Comparison of ENCODE assay signal across 8 mouse cellular contexts in genomic region chr12:35047320-35048225, GRCm38 (mm10). TPM values are rescaled to one million over a fixed set of nuclear protein-coding genes. Genes with fewer than 3 reads are reported as not detected.
A peak's percentile ranks its signal among the peaks of the same experiment; 100 is the strongest.
DNase-seq lines count a peak whose midpoint lies in the region; ATAC-seq and TF ChIP-seq lines count a peak whose summit lies in the region.

No protein-coding gene starts in this region.

- peak; percentile 84 for ATAC-seq in erythroblast, adult 5-6 weeks (replicated peaks; ENCODE audit: low FRiP score, poor library complexity, severe bottlenecking)
- ATAC-seq in heart, embryonic 11.5 days (replicated peaks; ENCODE audit: insufficient number of reproducible peaks, low FRiP score, low TSS enrichment): peak; percentile 76
- peak; percentile 87 for ATAC-seq in kidney, embryonic 15.5 days (replicated peaks; ENCODE audit: low FRiP score)
- ATAC-seq in neural tube, embryonic 13.5 days (ENCODE audit: low read depth): peak; percentile 89

- WGBS in heart, embryonic 11.5 days (ENCODE audit: insufficient replicate concordance): under 1% methylated on average over 65 of the region's 65 CpGs
- WGBS in kidney, embryonic 15.5 days: under 1% methylated on average over 44 of the region's 65 CpGs
- under 1% methylated on average over 64 of the region's 65 CpGs for WGBS in neural tube, embryonic 13.5 days

- H3K27me3 ChIP-seq in E14TG2a.4 (ENCODE audit: insufficient read depth, low read length): peaks cover 2% of the 10 kb centered on the region; the same call in 1 of the 2 replicates
- no peaks in the 10 kb centered on the region for H3K27me3 ChIP-seq in heart, embryonic 11.5 days (ENCODE audit: control insufficient read depth, insufficient read depth, low read length)
- H3K27me3 ChIP-seq in kidney, embryonic 15.5 days: no peaks in the 10 kb centered on the region
- H3K27me3 ChIP-seq in neural tube, embryonic 13.5 days: peaks cover 7% of the 10 kb centered on the region; the same call in 1 of the 2 replicates

- H3K27ac ChIP-seq in heart, embryonic 11.5 days (ENCODE audit: low read depth, low read length): peak overlapping the region; percentile 97
- peak overlapping the region; percentile 97 for H3K27ac ChIP-seq in kidney, embryonic 15.5 days
- peak overlapping the region; percentile 96 for H3K27ac ChIP-seq in neural tube, embryonic 13.5 days (replicated peaks)

- no peaks in the 10 kb centered on the region for H3K9me3 ChIP-seq in E14TG2a.4 (ENCODE audit: low read length)
- no peaks in the 10 kb centered on the region for H3K9me3 ChIP-seq in heart, embryonic 11.5 days (replicated peaks; ENCODE audit: control insufficient read depth, low read length)
- H3K9me3 ChIP-seq in kidney, embryonic 15.5 days (replicated peaks): no peaks in the 10 kb centered on the region
- H3K9me3 ChIP-seq in neural tube, embryonic 13.5 days: no peaks in the 10 kb centered on the region

- TF ChIP-seq POLR2A in brain, embryonic 14.5 days (IDR thresholded peaks at IDR 0.05; ENCODE audit: borderline replicate concordance, extremely low read depth, insufficient read depth, insufficient read length, poor library complexity, severe bottlenecking): no peak

- DNase-seq in brain, embryonic 14.5 days (ENCODE audit: low read depth): peak; percentile 46
- DNase-seq in lung, adult 18-20 months: peak; percentile 75
- peak; percentile 76 for DNase-seq in testis, postnatal 14 days (ENCODE audit: low spot score)

- H3K4me1 ChIP-seq in E14TG2a.4 (replicated peaks; ENCODE audit: low read depth, low read length): peaks cover 31% of the 10 kb centered on the region
- peaks cover 16% of the 10 kb centered on the region for H3K4me1 ChIP-seq in heart, embryonic 11.5 days (ENCODE audit: control insufficient read depth, insufficient read depth, low read length)
- peaks cover 6% of the 10 kb centered on the region for H3K4me1 ChIP-seq in kidney, embryonic 15.5 days
- H3K4me1 ChIP-seq in neural tube, embryonic 13.5 days (replicated peaks): peaks cover 35% of the 10 kb centered on the region

- peak overlapping the region; percentile 91 for H3K4me3 ChIP-seq in E14TG2a.4 (replicated peaks; ENCODE audit: low read length)
- H3K4me3 ChIP-seq in heart, embryonic 11.5 days (ENCODE audit: low read depth, low read length): peak overlapping the region; percentile 97
- H3K4me3 ChIP-seq in kidney, embryonic 15.5 days (replicated peaks): peak overlapping the region; percentile 88
- H3K4me3 ChIP-seq in neural tube, embryonic 13.5 days: peak overlapping the region; percentile 90

- TF ChIP-seq CTCF in E14TG2a.4 (conservative IDR thresholded peaks at IDR 0.05; ENCODE audit: low read length): no peak
- no peak for TF ChIP-seq CTCF in brain, embryonic 14.5 days (IDR thresholded peaks at IDR 0.05; ENCODE audit: borderline replicate concordance, extremely low read depth, insufficient read depth, insufficient read length)

- H3K9ac ChIP-seq in heart, embryonic 11.5 days (ENCODE audit: low read depth, low read length): peak overlapping the region; percentile 97
- H3K9ac ChIP-seq in kidney, embryonic 15.5 days: peak overlapping the region; percentile 84
- peak overlapping the region; percentile 96 for H3K9ac ChIP-seq in neural tube, embryonic 13.5 days

- peak overlapping the region; percentile 75 for H3K4me2 ChIP-seq in heart, embryonic 11.5 days
- peak overlapping the region; percentile 76 for H3K4me2 ChIP-seq in kidney, embryonic 15.5 days
- peak overlapping the region; percentile 86 for H3K4me2 ChIP-seq in neural tube, embryonic 13.5 days

- no peaks in the 10 kb centered on the region for H3K36me3 ChIP-seq in E14TG2a.4 (ENCODE audit: insufficient read depth, low read length)
- H3K36me3 ChIP-seq in heart, embryonic 11.5 days (ENCODE audit: control insufficient read depth, insufficient read depth, low read length): no peaks in the 10 kb centered on the region
- H3K36me3 ChIP-seq in kidney, embryonic 15.5 days: no peaks in the 10 kb centered on the region
- H3K36me3 ChIP-seq in neural tube, embryonic 13.5 days: no peaks in the 10 kb centered on the region

RNA-seq across cellular contexts. Expression of gene Snx13, which starts 0.6 kb away (rescaled TPM):
- 10.8 and 13.3 TPM in 2 replicates for polyA plus RNA-seq in brain, embryonic 14.5 days (2012; rRNA removed)
- 9.4 and 18.6 TPM in 2 replicates for total RNA-seq in erythroblast, adult 5-6 weeks (2015; ENCODE audit: low replicate concordance)
- total RNA-seq in erythroblast, adult 5-6 weeks (2017; ENCODE audit: low replicate concordance): 15.5 and 17.1 TPM in 2 replicates
- polyA plus RNA-seq in heart, embryonic 11.5 days (2014; fragmentation: Nextera tagmentation; extraction: Ambion mirVana): 26.8 and 37.4 TPM in 2 replicates
- polyA plus RNA-seq in kidney, embryonic 15.5 days (2015; fragmentation: Nextera tagmentation; extraction: Ambion mirVana): 24.8 and 28.4 TPM in 2 replicates
- 23.7 and 25.3 TPM in 2 replicates for polyA plus RNA-seq in neural tube, embryonic 13.5 days (2015; fragmentation: Nextera tagmentation; extraction: Ambion mirVana)

Comparison
In these comparisons a context has a peak if more than half of its experiments do, and no peak if none do; other contexts are left out.
1. Peak in every context shown above with its lines: DNase-seq, ATAC-seq, H3K4me3 ChIP-seq and H3K27ac ChIP-seq.